ENCODE assay signal across 9 mouse cellular contexts in genomic region chr2:17731831-17732200, GRCm38 (mm10). TPM values are rescaled to one million over a fixed set of nuclear protein-coding genes. Genes with fewer than 3 reads are reported as not detected.
DNase-seq lines count a peak whose midpoint lies in the region; ATAC-seq and TF ChIP-seq lines count a peak whose summit lies in the region.
"Had no signal": no experiment of that assay in that cellular context is flagged by ENCODE, and none has a peak within 500 bp of the region (broad histone marks: within the 10 kb centered on the region; RNA-seq: fewer than 3 reads in every experiment).

No protein-coding gene starts in this region.

- TF ChIP-seq CTCF in liver, postnatal 0 days (IDR thresholded peaks at IDR 0.05; ENCODE audit: low read depth): no peak
- TF ChIP-seq CTCF in intestine, postnatal 0 days (IDR thresholded peaks at IDR 0.05; ENCODE audit: low read depth): no peak
- TF ChIP-seq CTCF in thymus, adult 2 months (IDR thresholded peaks at IDR 0.05; ENCODE audit: borderline replicate concordance, control insufficient read depth, extremely low read depth, insufficient read depth, low read length, poor library complexity): no peak

- 12% methylated on average over 6 of the region's 6 CpGs for WGBS in liver, embryonic 12.5 days (ENCODE audit: insufficient replicate concordance)
- WGBS in liver, postnatal 0 days (ENCODE audit: insufficient replicate concordance): 16% methylated on average over 6 of the region's 6 CpGs
- 9% methylated on average over 6 of the region's 6 CpGs for WGBS in forebrain, embryonic 13.5 days
- 33% methylated on average over 6 of the region's 6 CpGs for WGBS in intestine, postnatal 0 days
- WGBS in neural tube, embryonic 14.5 days: 18% methylated on average over 6 of the region's 6 CpGs
- WGBS in thymus, adult 2 months: 48% methylated on average over 6 of the region's 6 CpGs

- no peaks in the 10 kb centered on the region for H3K36me3 ChIP-seq in liver, embryonic 12.5 days
- no peaks in the 10 kb centered on the region for H3K36me3 ChIP-seq in liver, postnatal 0 days (replicated peaks; ENCODE audit: insufficient read depth, low read length)
- no peaks in the 10 kb centered on the region for H3K36me3 ChIP-seq in forebrain, embryonic 13.5 days (ENCODE audit: poor library complexity, severe bottlenecking)
- no peaks in the 10 kb centered on the region for H3K36me3 ChIP-seq in intestine, postnatal 0 days (ENCODE audit: control insufficient read depth, insufficient read depth)
- H3K36me3 ChIP-seq in neural tube, embryonic 14.5 days (ENCODE audit: control insufficient read depth, insufficient read depth, low read length): no peaks in the 10 kb centered on the region
- H3K36me3 ChIP-seq in thymus, adult 2 months (ENCODE audit: control insufficient read depth, insufficient read depth, low read length): no peaks in the 10 kb centered on the region

- H3K4me2 ChIP-seq in liver, embryonic 12.5 days: peak overlapping the region; percentile 74
- no peak overlapping the region for H3K4me2 ChIP-seq in liver, postnatal 0 days (ENCODE audit: low read depth, low read length)
- H3K4me2 ChIP-seq in forebrain, embryonic 13.5 days: peak overlapping the region; percentile 95
- H3K4me2 ChIP-seq in intestine, postnatal 0 days (replicated peaks; ENCODE audit: low read depth): peak overlapping the region; percentile 97; the same call in 1 of the 2 replicates
- H3K4me2 ChIP-seq in neural tube, embryonic 14.5 days (ENCODE audit: low read depth, low read length): peak overlapping the region; percentile 78

- H3K4me1 ChIP-seq in liver, embryonic 12.5 days: peaks cover 6% of the 10 kb centered on the region; the same call in 1 of the 2 replicates
- H3K4me1 ChIP-seq in liver, postnatal 0 days (ENCODE audit: insufficient read depth): peaks cover 10% of the 10 kb centered on the region; the same call in 1 of the 2 replicates
- H3K4me1 ChIP-seq in forebrain, embryonic 13.5 days: peaks cover 21% of the 10 kb centered on the region
- H3K4me1 ChIP-seq in intestine, postnatal 0 days (replicated peaks; ENCODE audit: control insufficient read depth, insufficient read depth, low read length): no peaks in the 10 kb centered on the region
- 0 out of 2 replicates have a peak, but pooled peaks cover 7% of the 10 kb centered on the region for H3K4me1 ChIP-seq in neural tube, embryonic 14.5 days (ENCODE audit: control insufficient read depth, insufficient read depth, low read length)
- peaks cover 5% of the 10 kb centered on the region for H3K4me1 ChIP-seq in thymus, adult 2 months (replicated peaks; ENCODE audit: control insufficient read depth, insufficient read depth, low read length)

- peaks cover 60% of the 10 kb centered on the region for H3K27me3 ChIP-seq in liver, embryonic 12.5 days (replicated peaks)
- peaks cover 34% of the 10 kb centered on the region for H3K27me3 ChIP-seq in liver, postnatal 0 days (ENCODE audit: insufficient read depth, low read length)
- peaks cover 27% of the 10 kb centered on the region for H3K27me3 ChIP-seq in forebrain, embryonic 13.5 days
- H3K27me3 ChIP-seq in intestine, postnatal 0 days (replicated peaks; ENCODE audit: control insufficient read depth, insufficient read depth, low read length): peaks cover 24% of the 10 kb centered on the region
- peaks cover 3% of the 10 kb centered on the region; the same call in 1 of the 2 replicates for H3K27me3 ChIP-seq in neural tube, embryonic 14.5 days (ENCODE audit: control insufficient read depth, insufficient read depth, low read length)
- H3K27me3 ChIP-seq in thymus, adult 2 months (ENCODE audit: control insufficient read depth, insufficient read depth, low read length): peaks cover 22% of the 10 kb centered on the region

- ATAC-seq in liver, embryonic 12.5 days: no peak
- ATAC-seq in liver, postnatal 0 days: no peak
- ATAC-seq in forebrain, embryonic 13.5 days: no peak
- no peak for ATAC-seq in intestine, postnatal 0 days
- ATAC-seq in neural tube, embryonic 14.5 days (ENCODE audit: low read depth): no peak

- no peak for DNase-seq in liver, postnatal 0 days
- no peak for DNase-seq in retina, postnatal 1 day
- no peak for DNase-seq in gastrocnemius, adult 8-10 months (ENCODE audit: low spot score in 2 of 2)
- DNase-seq in thymus, adult 2 months: no peak
- DNase-seq: thymus, postnatal 36 days had no signal

- H3K9me3 ChIP-seq in liver, embryonic 12.5 days (replicated peaks): no peaks in the 10 kb centered on the region
- no peaks in the 10 kb centered on the region for H3K9me3 ChIP-seq in liver, postnatal 0 days (ENCODE audit: low read length)
- no peaks in the 10 kb centered on the region for H3K9me3 ChIP-seq in forebrain, embryonic 13.5 days (replicated peaks)
- H3K9me3 ChIP-seq in intestine, postnatal 0 days (ENCODE audit: control insufficient read depth): no peaks in the 10 kb centered on the region
- no peaks in the 10 kb centered on the region for H3K9me3 ChIP-seq in neural tube, embryonic 14.5 days (ENCODE audit: control insufficient read depth, low read length)

- H3K4me3 ChIP-seq in liver, embryonic 12.5 days: no peak overlapping the region
- no peak overlapping the region for H3K4me3 ChIP-seq in liver, postnatal 0 days (ENCODE audit: low read depth, low read length)
- peak overlapping the region; percentile 72 for H3K4me3 ChIP-seq in forebrain, embryonic 13.5 days
- H3K4me3 ChIP-seq in intestine, postnatal 0 days (ENCODE audit: low read depth, low read length): peak overlapping the region; percentile 51; the same call in 1 of the 2 replicates
- H3K4me3 ChIP-seq in neural tube, embryonic 14.5 days (ENCODE audit: low read depth, low read length): no peak overlapping the region; the same call in 1 of the 2 replicates
- H3K4me3 ChIP-seq in thymus, adult 2 months (ENCODE audit: control insufficient read depth, insufficient read depth, low read length): no peak overlapping the region

- no peak overlapping the region for H3K9ac ChIP-seq in liver, embryonic 12.5 days
- H3K9ac ChIP-seq in liver, postnatal 0 days (replicated peaks): no peak overlapping the region
- no peak overlapping the region for H3K9ac ChIP-seq in forebrain, embryonic 13.5 days
- H3K9ac ChIP-seq in intestine, postnatal 0 days (ENCODE audit: low read depth, low read length): no peak overlapping the region
- peak overlapping the region; percentile 75; the same call in 1 of the 2 replicates for H3K9ac ChIP-seq in neural tube, embryonic 14.5 days (replicated peaks; ENCODE audit: low read depth, low read length)

- no peak for TF ChIP-seq EP300 in liver, postnatal 0 days (IDR thresholded peaks at IDR 0.05; ENCODE audit: low read depth)

- H3K27ac ChIP-seq in liver, embryonic 12.5 days: no peak overlapping the region
- H3K27ac ChIP-seq in liver, postnatal 0 days (ENCODE audit: low read depth): no peak overlapping the region
- H3K27ac ChIP-seq in forebrain, embryonic 13.5 days: no peak overlapping the region
- H3K27ac ChIP-seq in intestine, postnatal 0 days (ENCODE audit: low read depth, low read length): no peak overlapping the region
- no peak overlapping the region for H3K27ac ChIP-seq in neural tube, embryonic 14.5 days (ENCODE audit: low read depth, low read length)
- H3K27ac ChIP-seq in thymus, adult 2 months (ENCODE audit: control insufficient read depth, insufficient read depth, low read length): no peak overlapping the region

- no peak for TF ChIP-seq POLR2A in thymus, adult 2 months (IDR thresholded peaks at IDR 0.05; ENCODE audit: control insufficient read depth, extremely low read depth, insufficient read depth, low read length, poor library complexity)

RNA-seq across cellular contexts. Expression of gene Nebl, which starts 0.6 kb away (rescaled TPM):
- polyA plus RNA-seq in liver, embryonic 12.5 days (2016; fragmentation: Nextera tagmentation; extraction: Ambion mirVana): 0.41 and 0.49 TPM in 2 replicates
- polyA plus RNA-seq in liver, postnatal 0 days (2015; fragmentation: Nextera tagmentation; extraction: Ambion mirVana): 0.15 and 0.45 TPM in 2 replicates
- polyA plus RNA-seq in forebrain, embryonic 13.5 days (2015; fragmentation: Nextera tagmentation; extraction: Ambion mirVana): 4.5 and 5.7 TPM in 2 replicates
- polyA plus RNA-seq in intestine, postnatal 0 days (2015; fragmentation: Nextera tagmentation; extraction: Ambion mirVana): 0.22 and 0.33 TPM in 2 replicates
- polyA plus RNA-seq in neural tube, embryonic 14.5 days (2014; fragmentation: Nextera tagmentation; extraction: Ambion mirVana): 16.3 and 16.7 TPM in 2 replicates
- 1 to 10 TPM in 2 of 4 experiments, under 1 TPM in 2; 0.24 to 2.0 (median 0.92) TPM for total RNA-seq in gastrocnemius, adult 8-10 months (2022)
- 120 and 132 TPM in 2 replicates for polyA plus RNA-seq in thymus, adult 2 months (2012; rRNA removed)

Comparison
In these comparisons a context has a peak if more than half of its experiments do, and no peak if none do; other contexts are left out.
1. H3K4me3 ChIP-seq: peak in forebrain, embryonic 13.5 days (single experiment) and intestine, postnatal 0 days (single experiment); none in liver, embryonic 12.5 days (single experiment), liver, postnatal 0 days (single experiment), neural tube, embryonic 14.5 days (single experiment) and thymus, adult 2 months (single experiment).